ENCODE assay signal across 11 mouse cellular contexts in the genomic region with DNA sequence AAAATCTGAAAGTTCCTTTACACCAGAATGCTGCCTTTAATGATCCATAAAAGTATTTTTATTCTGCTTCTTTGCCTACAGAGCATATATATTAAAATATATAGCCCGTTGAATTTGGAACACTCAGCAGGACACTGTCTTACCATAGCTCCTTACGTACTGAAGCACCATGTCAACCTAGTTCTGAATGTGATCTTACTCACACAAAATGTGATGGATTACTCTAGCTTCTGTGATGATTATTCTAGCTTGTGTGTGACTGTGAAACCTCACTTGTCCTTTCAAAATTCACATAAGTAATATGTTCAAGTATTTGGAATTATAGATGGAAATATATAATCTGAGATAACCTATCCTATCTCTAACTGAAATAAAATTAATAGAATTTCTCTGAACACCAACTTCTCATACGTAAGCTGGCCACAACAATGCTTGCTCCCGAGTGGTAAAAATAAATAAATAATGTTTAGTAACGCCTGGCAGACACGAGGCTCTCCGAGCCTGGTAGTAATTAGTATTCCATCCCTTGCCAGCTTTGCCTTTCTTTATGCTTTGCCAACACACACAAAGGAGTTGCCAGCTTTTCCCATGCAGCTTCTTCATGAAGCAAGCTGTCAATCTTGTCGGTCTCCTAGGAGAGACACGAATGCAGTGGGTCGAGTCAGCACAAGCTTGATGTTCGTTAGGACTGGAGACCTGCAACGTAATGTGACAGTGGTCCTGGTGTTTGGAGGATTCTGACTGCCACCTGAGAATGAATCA.
DNase-seq lines count a peak whose midpoint lies in the region; ATAC-seq and TF ChIP-seq lines count a peak whose summit lies in the region.
"Had no signal": no experiment of that assay in that cellular context is flagged by ENCODE, and none has a peak within 500 bp of the region (broad histone marks: within the 10 kb centered on the region; RNA-seq: fewer than 3 reads in every experiment).

No protein-coding gene starts in this region.

- no peak overlapping the region for H3K9ac ChIP-seq in midbrain, embryonic 11.5 days (ENCODE audit: low read length)

- TF ChIP-seq CTCF in cerebellum, adult 2 months (IDR thresholded peaks at IDR 0.05; ENCODE audit: borderline replicate concordance, insufficient read depth, low read depth, low read length), result no peak

- H3K4me1 ChIP-seq in cerebellum, adult 2 months (ENCODE audit: control insufficient read depth, insufficient read depth, low read length), result 0 out of 2 replicates have a peak, but pooled peaks cover 2% of the 10 kb centered on the region
- no peaks in the 10 kb centered on the region for H3K4me1 ChIP-seq in midbrain, embryonic 11.5 days (ENCODE audit: control insufficient read depth, insufficient read depth, low read length)
- no peaks in the 10 kb centered on the region for H3K4me1 ChIP-seq in midbrain, embryonic 10.5 days

- ATAC-seq in midbrain, embryonic 11.5 days (ENCODE audit: low FRiP score), result 0 out of 2 replicates have a peak, but pooled peaks have one; percentile 35

- peak; percentile 6 to 7 for DNase-seq in cerebellum, adult 2 months
- no peak for DNase-seq in cerebellum, adult 18-20 months
- DNase-seq in midbrain, embryonic 11.5 days (ENCODE audit: low spot score, missing footprints), result peak; percentile 66
- no peak for DNase-seq in midbrain, embryonic 10.5 days (ENCODE audit: low spot score)
- peak; percentile 11 for DNase-seq in layer of hippocampus, adult 9-11 months
- DNase-seq in retina, postnatal 7 days (ENCODE audit: low read depth, low spot score), result peak; percentile 4
- no peak for DNase-seq in gastrocnemius, postnatal 4 days (ENCODE audit: low spot score in 2 of 2)
- DNase-seq in heart, postnatal 4 days, result no peak
- DNase-seq: adrenal gland, postnatal 25 days; lung, adult 18-20 months had no signal

- H3K4me2 ChIP-seq in midbrain, embryonic 11.5 days, result no peak overlapping the region

- H3K36me3 ChIP-seq in midbrain, embryonic 11.5 days (ENCODE audit: control insufficient read depth, insufficient read depth, low read length), result no peaks in the 10 kb centered on the region
- H3K36me3 ChIP-seq in midbrain, embryonic 10.5 days, result no peaks in the 10 kb centered on the region

- no peak for TF ChIP-seq POLR2A in cerebellum, adult 2 months (IDR thresholded peaks at IDR 0.05; ENCODE audit: borderline replicate concordance, insufficient read depth, low read length)

- H3K27me3 ChIP-seq in cerebellum, adult 2 months (ENCODE audit: control insufficient read depth, insufficient read depth, low read length), result no peaks in the 10 kb centered on the region
- no peaks in the 10 kb centered on the region for H3K27me3 ChIP-seq in midbrain, embryonic 11.5 days (ENCODE audit: control insufficient read depth, insufficient read depth, low read length)
- H3K27me3 ChIP-seq in midbrain, embryonic 10.5 days (ENCODE audit: low read depth, poor library complexity, severe bottlenecking), result no peaks in the 10 kb centered on the region

- H3K4me3 ChIP-seq in cerebellum, adult 2 months (replicated peaks; ENCODE audit: insufficient read depth, low read depth, low read length), result peak overlapping the region; percentile 17
- H3K4me3 ChIP-seq in midbrain, embryonic 11.5 days (ENCODE audit: low read depth, low read length), result no peak overlapping the region
- H3K4me3 ChIP-seq in midbrain, embryonic 10.5 days, result no peak overlapping the region
- H3K4me3 ChIP-seq: myocyte had no signal

- H3K27ac ChIP-seq in cerebellum, adult 2 months (ENCODE audit: insufficient read depth, low read length), result no peak overlapping the region
- no peak overlapping the region for H3K27ac ChIP-seq in midbrain, embryonic 11.5 days (ENCODE audit: low read depth, low read length)
- H3K27ac ChIP-seq in midbrain, embryonic 10.5 days (replicated peaks), result no peak overlapping the region

- no peaks in the 10 kb centered on the region for H3K9me3 ChIP-seq in midbrain, embryonic 11.5 days (ENCODE audit: control insufficient read depth, low read length)
- H3K9me3 ChIP-seq in midbrain, embryonic 10.5 days (replicated peaks), result no peaks in the 10 kb centered on the region

- 10% methylated on average over 12 of the region's 12 CpGs for WGBS in cerebellum, adult 2 months
- WGBS in midbrain, embryonic 11.5 days, result 76% methylated on average over 12 of the region's 12 CpGs
- WGBS in midbrain, embryonic 10.5 days, result 80% methylated on average over 12 of the region's 12 CpGs

Comparison
In these comparisons a context has a peak if more than half of its experiments do, and no peak if none do; other contexts are left out.
1. DNase-seq: peak in cerebellum, adult 2 months (2 of 2), midbrain, embryonic 11.5 days (single experiment), layer of hippocampus, adult 9-11 months (single experiment) and retina, postnatal 7 days (single experiment); none in cerebellum, adult 18-20 months (0 of 2), midbrain, embryonic 10.5 days (single experiment), gastrocnemius, postnatal 4 days (0 of 2) and heart, postnatal 4 days (single experiment).